Mouse (Mus musculus) mouse trophoblast stem cell (cell line): Measurements from ENCODE around the gene Ddx3x.
"Not testable (repeated sequence)": the region's sequence is repeated elsewhere in the genome, so short reads cannot be mapped to it uniquely, and the experiment has no call there.

Source experiments
- in situ Hi-C, 2 experiments: fragments of 300-500 bp; cut with MseI, MboI; formaldehyde crosslinking; loops; 2 replicates in 1 of 2; 3 replicates in 1 of 2; pipeline ENCODE4 v1.15.1; 2025

Ddx3x gene

DNA sequence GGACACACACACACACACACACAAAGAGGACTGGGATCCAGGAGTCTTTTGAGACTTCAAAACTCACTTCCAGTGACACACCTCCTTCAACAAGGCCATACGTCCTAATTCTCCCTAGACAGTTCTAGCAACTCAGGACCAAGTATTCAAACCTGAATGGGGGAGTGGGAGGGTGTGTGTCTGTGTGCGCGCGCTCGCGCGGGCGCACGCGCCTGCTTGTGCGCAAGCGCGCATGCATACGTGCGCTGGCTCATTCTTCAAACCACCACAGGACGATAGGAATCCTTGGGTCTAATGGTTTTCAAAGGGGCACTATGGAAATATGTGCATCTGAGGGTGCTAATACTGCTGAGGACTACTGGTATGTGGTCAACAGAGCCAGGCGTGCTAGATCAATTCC, 1.8 kb upstream of the Ddx3x start:
- in situ Hi-C loops: no loop called here

- in situ Hi-C loops: no loop called here
Measured at GRCm38 (mm10) chrX:13280037-13280408, 747 bp upstream of the Ddx3x start.

GRCm38 (mm10) chrX:13281329-13282088, 739 bp downstream of the Ddx3x start:
- in situ Hi-C loops: no loop called here

DNA sequence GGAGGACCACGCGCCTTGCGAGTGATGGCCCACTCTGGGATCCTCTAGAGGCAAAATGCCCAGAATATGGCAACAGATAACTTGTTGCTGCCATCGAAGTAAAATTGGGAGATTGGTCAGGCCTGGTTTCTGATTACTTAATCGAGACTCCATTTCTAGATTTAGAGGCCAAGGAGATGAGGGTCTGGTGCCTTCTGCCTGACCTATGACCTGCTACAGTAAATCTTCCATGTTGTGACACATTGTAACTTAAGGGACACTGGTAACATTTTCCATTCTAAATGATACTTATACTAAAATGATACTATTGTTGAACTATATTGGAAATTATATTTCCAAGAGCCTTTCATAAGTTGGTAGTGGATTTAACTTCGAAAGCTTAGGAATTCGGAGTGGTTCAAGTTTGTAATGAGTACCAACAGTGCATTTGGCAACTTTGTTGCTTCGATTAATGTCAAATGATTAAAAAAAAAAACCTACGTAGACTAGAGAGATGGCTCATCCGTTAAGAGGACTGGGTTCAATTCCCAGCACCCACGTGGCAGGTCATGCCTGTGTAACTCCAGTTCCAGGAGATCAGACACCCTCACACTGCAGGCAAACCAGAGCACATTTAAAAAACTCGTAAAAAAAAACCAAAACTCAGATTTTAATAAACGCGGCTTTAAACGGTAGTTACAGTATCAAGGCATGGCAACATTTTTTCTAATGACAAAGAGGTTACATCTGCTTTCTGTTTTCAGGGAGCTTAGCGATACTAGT, 1.5 kb downstream of the Ddx3x start:
- in situ Hi-C loops: no loop called here

- in situ Hi-C loops: no loop called here
Measured at GRCm38 (mm10) chrX:13285772-13286171, 5.0 kb downstream of the Ddx3x start.

- in situ Hi-C loops: no loop called here
Measured at GRCm38 (mm10) chrX:13294505-13295228, 13.9 kb downstream of the Ddx3x start.

- in situ Hi-C loops: no loop called here
Measured at GRCm38 (mm10) chrX:13295229-13295571, 14.4 kb downstream of the Ddx3x start.

GRCm38 (mm10) chrX:13296241-13296640, 15.5 kb downstream of the Ddx3x start:
- in situ Hi-C loops: not testable (repeated sequence)

GRCm38 (mm10) chrX:13306190-13306589, 25.4 kb downstream of the Ddx3x start:
- in situ Hi-C loops: no loop called here

- in situ Hi-C loops: no loop called here
Measured at GRCm38 (mm10) chrX:13311396-13311795, 30.6 kb downstream of the Ddx3x start.

- in situ Hi-C loops: no loop called here
Measured at GRCm38 (mm10) chrX:13329611-13330010, 48.8 kb downstream of the Ddx3x start.
